Mouse (Mus musculus): ENCODE data around the gene Btbd2.
"Not testable (repeated sequence)": the region's sequence is repeated elsewhere in the genome, so short reads cannot be mapped to it uniquely, and the experiment has no call there.

Gene Btbd2

GRCm38 (mm10) chr10:80606737-80607350, 50.0 kb downstream of the Btbd2 start:
- no peak for DNase-seq (ENCODE audit: low spot score)

GRCm38 (mm10) chr10:80606306-80606705, 50.6 kb downstream of the Btbd2 start:
- no peak for DNase-seq (ENCODE audit: low spot score)

- DNase-seq (ENCODE audit: low spot score): not testable (repeated sequence)
Observed at GRCm38 (mm10) chr10:80605721-80606120, 51.1 kb downstream of the Btbd2 start, which contains the start of gene Gm49322. TSS of gene Gm49322 (plus strand) at chr10:80606021.

- DNase-seq (ENCODE audit: low spot score): no peak
Observed at GRCm38 (mm10) chr10:80604988-80605387, 51.9 kb downstream of the Btbd2 start.

- no peak for DNase-seq (ENCODE audit: low spot score)
Observed at GRCm38 (mm10) chr10:80604001-80604509, 52.8 kb downstream of the Btbd2 start.

- DNase-seq (ENCODE audit: low spot score): no peak
Observed at GRCm38 (mm10) chr10:80603364-80603763, 53.5 kb downstream of the Btbd2 start.

- DNase-seq (ENCODE audit: low spot score): peak; percentile 94
Observed at GRCm38 (mm10) chr10:80602698-80603325, 54.1 kb downstream of the Btbd2 start, which contains the start of the genes Scamp4 and Adat3. TSS of gene Scamp4 (plus strand) at chr10:80602872. TSS of gene Adat3 (plus strand) at chr10:80602880.

- DNase-seq (ENCODE audit: low spot score): no peak
Observed at GRCm38 (mm10) chr10:80596318-80596717, 60.6 kb downstream of the Btbd2 start.

Measured in urinary bladder, postnatal 14 days (tissue).